Mouse (Mus musculus): Measurements from ENCODE around the gene Itgb3. TPM values are rescaled to one million over a fixed set of nuclear protein-coding genes. Genes with fewer than 3 reads are reported as not detected.
A peak's percentile ranks its signal among the peaks of the same experiment; 100 is the strongest.

Gene Itgb3
- polyA plus RNA-seq, 1 experiment from 2014 or later: 0.98 TPM

GRCm38 (mm10) chr11:104646611-104647010 is 38.8 kb downstream of the Itgb3 start:
- ATAC-seq (replicated peaks; ENCODE audit: low FRiP score) (no peak), DNase-seq (ENCODE audit: low spot score) (no peak)
- H3K9ac ChIP-seq (ENCODE audit: low read length): no peak overlapping the region
- H3K4me3 ChIP-seq (ENCODE audit: low read depth, low read length): no peak overlapping the region
- H3K4me2 ChIP-seq (ENCODE audit: low read depth, low read length, severe bottlenecking): no peak overlapping the region
- H3K4me1 ChIP-seq (replicated peaks; ENCODE audit: control insufficient read depth, insufficient read depth, low read length): no peaks in the 10 kb centered on the region
- H3K27me3 ChIP-seq (ENCODE audit: control insufficient read depth, insufficient read depth, low read length): no peaks in the 10 kb centered on the region
- H3K36me3 ChIP-seq (ENCODE audit: control insufficient read depth, insufficient read depth, low read length): no peaks in the 10 kb centered on the region
- no peaks in the 10 kb centered on the region for H3K9me3 ChIP-seq (ENCODE audit: control insufficient read depth, low read length)
- H3K27ac ChIP-seq (ENCODE audit: low read depth, low read length): no peak overlapping the region
- 84% methylated on average over 5 of the region's 5 CpGs for WGBS

DNA sequence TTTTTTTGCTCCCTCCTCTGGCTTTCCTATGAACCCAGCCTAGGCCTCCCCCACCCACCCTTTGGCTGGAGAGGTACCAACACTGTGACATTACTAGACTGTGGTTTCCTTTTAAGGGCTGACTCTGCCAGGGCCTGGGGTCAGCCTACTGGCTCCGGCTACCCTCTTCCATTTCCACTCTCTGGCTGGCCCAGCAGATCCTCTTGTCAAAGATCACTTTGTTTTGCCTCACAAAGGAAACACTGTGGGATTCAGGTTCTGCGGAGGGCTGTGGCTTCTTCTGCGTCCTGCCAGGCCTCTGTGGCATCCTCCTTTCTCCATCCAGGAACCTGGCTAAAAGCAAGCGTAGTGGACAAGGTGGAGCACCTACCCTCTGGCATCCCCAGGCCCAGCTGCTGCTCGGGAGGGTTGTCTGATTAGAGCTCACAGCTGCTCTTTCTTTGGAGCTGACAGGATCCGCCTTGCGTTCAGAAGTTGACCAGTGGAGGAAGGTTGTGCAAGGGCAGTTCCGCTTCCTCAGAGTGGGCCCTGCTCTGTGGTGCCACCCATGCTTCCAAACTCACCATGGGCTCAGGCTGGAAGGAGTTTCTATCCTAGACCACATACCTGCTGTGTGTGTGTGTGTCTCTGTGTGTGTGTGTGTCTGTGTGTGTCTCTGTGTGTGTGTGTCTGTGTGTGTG is 39.5 kb downstream of the Itgb3 start:
- Histone ChIP-seq H3K36me3 (ENCODE audit: control insufficient read depth, insufficient read depth, low read length) (no peaks in the 10 kb centered on the region), H3K4me2 (ENCODE audit: low read depth, low read length, severe bottlenecking) (no peak overlapping the region), H3K27ac (ENCODE audit: low read depth, low read length) (no peak overlapping the region), H3K9me3 (ENCODE audit: control insufficient read depth, low read length) (no peaks in the 10 kb centered on the region), H3K4me1 (replicated peaks; ENCODE audit: control insufficient read depth, insufficient read depth, low read length) (no peaks in the 10 kb centered on the region), H3K27me3 (ENCODE audit: control insufficient read depth, insufficient read depth, low read length) (no peaks in the 10 kb centered on the region), H3K4me3 (ENCODE audit: low read depth, low read length) (no peak overlapping the region), H3K9ac (ENCODE audit: low read length) (no peak overlapping the region; the same call in 1 of the 2 replicates)
- ATAC-seq (replicated peaks; ENCODE audit: low FRiP score): no peak
- 66% methylated on average over 8 of the region's 8 CpGs for WGBS
- no peak for DNase-seq (ENCODE audit: low spot score)

DNA sequence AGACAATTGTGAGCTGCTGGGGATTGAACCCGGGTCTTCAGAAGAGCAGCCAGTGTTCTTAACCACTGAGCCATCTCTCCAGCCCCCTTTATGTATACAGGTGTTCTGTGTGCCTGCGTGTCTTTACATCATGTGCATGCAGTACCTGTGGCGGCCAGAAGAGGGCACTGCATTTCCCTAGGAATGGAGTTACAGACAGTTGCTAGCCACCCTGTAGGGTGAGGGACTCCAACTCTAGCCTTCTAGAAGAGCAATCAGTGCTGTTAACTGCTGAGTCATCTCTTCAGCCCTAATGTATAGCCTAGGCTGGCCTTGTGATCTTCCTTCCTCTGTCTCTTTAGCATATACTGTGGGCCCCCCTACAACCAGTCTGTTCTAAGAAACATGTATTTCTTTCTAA is 40.8 kb downstream of the Itgb3 start:
- ATAC-seq (replicated peaks; ENCODE audit: low FRiP score) (no peak), DNase-seq (ENCODE audit: low spot score) (peak; percentile 67)
- Histone ChIP-seq H3K4me3 (ENCODE audit: low read depth, low read length) (no peak overlapping the region), H3K4me1 (replicated peaks; ENCODE audit: control insufficient read depth, insufficient read depth, low read length) (no peaks in the 10 kb centered on the region), H3K36me3 (ENCODE audit: control insufficient read depth, insufficient read depth, low read length) (no peaks in the 10 kb centered on the region), H3K27me3 (ENCODE audit: control insufficient read depth, insufficient read depth, low read length) (no peaks in the 10 kb centered on the region), H3K9me3 (ENCODE audit: control insufficient read depth, low read length) (no peaks in the 10 kb centered on the region), H3K9ac (ENCODE audit: low read length) (no peak overlapping the region), H3K27ac (ENCODE audit: low read depth, low read length) (no peak overlapping the region), H3K4me2 (ENCODE audit: low read depth, low read length, severe bottlenecking) (no peak overlapping the region)
- WGBS: 46% methylated on average over 3 of the region's 3 CpGs

- WGBS: 96% methylated on average over 4 of the region's 4 CpGs
- Histone ChIP-seq H3K4me1 (replicated peaks; ENCODE audit: control insufficient read depth, insufficient read depth, low read length) (no peaks in the 10 kb centered on the region), H3K9me3 (ENCODE audit: control insufficient read depth, low read length) (no peaks in the 10 kb centered on the region), H3K4me2 (ENCODE audit: low read depth, low read length, severe bottlenecking) (no peak overlapping the region), H3K27ac (ENCODE audit: low read depth, low read length) (no peak overlapping the region), H3K4me3 (ENCODE audit: low read depth, low read length) (no peak overlapping the region), H3K9ac (ENCODE audit: low read length) (no peak overlapping the region), H3K36me3 (ENCODE audit: control insufficient read depth, insufficient read depth, low read length) (no peaks in the 10 kb centered on the region), H3K27me3 (ENCODE audit: control insufficient read depth, insufficient read depth, low read length) (no peaks in the 10 kb centered on the region)
- DNase-seq (ENCODE audit: low spot score): no peak
- ATAC-seq (replicated peaks; ENCODE audit: low FRiP score): no peak
Observed at GRCm38 (mm10) chr11:104660599-104660998, 52.8 kb downstream of the Itgb3 start.

GRCm38 (mm10) chr11:104661106-104661505 is 53.3 kb downstream of the Itgb3 start:
- no peak overlapping the region for H3K4me2 ChIP-seq (ENCODE audit: low read depth, low read length, severe bottlenecking)
- H3K36me3 ChIP-seq (ENCODE audit: control insufficient read depth, insufficient read depth, low read length): no peaks in the 10 kb centered on the region
- no peak for ATAC-seq (replicated peaks; ENCODE audit: low FRiP score)
- no peaks in the 10 kb centered on the region for H3K4me1 ChIP-seq (replicated peaks; ENCODE audit: control insufficient read depth, insufficient read depth, low read length)
- no peak for DNase-seq (ENCODE audit: low spot score)
- H3K27me3 ChIP-seq (ENCODE audit: control insufficient read depth, insufficient read depth, low read length): no peaks in the 10 kb centered on the region
- WGBS: 89% methylated on average over 5 of the region's 5 CpGs
- no peak overlapping the region for H3K9ac ChIP-seq (ENCODE audit: low read length)
- H3K4me3 ChIP-seq (ENCODE audit: low read depth, low read length): no peak overlapping the region
- H3K9me3 ChIP-seq (ENCODE audit: control insufficient read depth, low read length): no peaks in the 10 kb centered on the region
- no peak overlapping the region for H3K27ac ChIP-seq (ENCODE audit: low read depth, low read length)

- Histone ChIP-seq H3K9ac (ENCODE audit: low read length) (no peak overlapping the region), H3K36me3 (ENCODE audit: control insufficient read depth, insufficient read depth, low read length) (no peaks in the 10 kb centered on the region), H3K9me3 (ENCODE audit: control insufficient read depth, low read length) (no peaks in the 10 kb centered on the region), H3K27me3 (ENCODE audit: control insufficient read depth, insufficient read depth, low read length) (no peaks in the 10 kb centered on the region), H3K4me3 (ENCODE audit: low read depth, low read length) (no peak overlapping the region), H3K27ac (ENCODE audit: low read depth, low read length) (no peak overlapping the region), H3K4me2 (ENCODE audit: low read depth, low read length, severe bottlenecking) (no peak overlapping the region), H3K4me1 (replicated peaks; ENCODE audit: control insufficient read depth, insufficient read depth, low read length) (no peaks in the 10 kb centered on the region)
- 80% methylated on average over 20 of the region's 20 CpGs for WGBS
- no peak for DNase-seq (ENCODE audit: low spot score)
- ATAC-seq (replicated peaks; ENCODE audit: low FRiP score): no peak
Observed at GRCm38 (mm10) chr11:104661531-104662205, 53.9 kb downstream of the Itgb3 start.

GRCm38 (mm10) chr11:104662573-104662972 is 54.8 kb downstream of the Itgb3 start:
- Histone ChIP-seq H3K9ac (ENCODE audit: low read length) (no peak overlapping the region), H3K4me2 (ENCODE audit: low read depth, low read length, severe bottlenecking) (no peak overlapping the region), H3K9me3 (ENCODE audit: control insufficient read depth, low read length) (no peaks in the 10 kb centered on the region), H3K36me3 (ENCODE audit: control insufficient read depth, insufficient read depth, low read length) (no peaks in the 10 kb centered on the region), H3K4me3 (ENCODE audit: low read depth, low read length) (no peak overlapping the region), H3K27me3 (ENCODE audit: control insufficient read depth, insufficient read depth, low read length) (no peaks in the 10 kb centered on the region), H3K4me1 (replicated peaks; ENCODE audit: control insufficient read depth, insufficient read depth, low read length) (no peaks in the 10 kb centered on the region), H3K27ac (ENCODE audit: low read depth, low read length) (no peak overlapping the region)
- 92% methylated on average over 11 of the region's 11 CpGs for WGBS
- no peak for ATAC-seq (replicated peaks; ENCODE audit: low FRiP score)
- no peak for DNase-seq (ENCODE audit: low spot score)

DNA sequence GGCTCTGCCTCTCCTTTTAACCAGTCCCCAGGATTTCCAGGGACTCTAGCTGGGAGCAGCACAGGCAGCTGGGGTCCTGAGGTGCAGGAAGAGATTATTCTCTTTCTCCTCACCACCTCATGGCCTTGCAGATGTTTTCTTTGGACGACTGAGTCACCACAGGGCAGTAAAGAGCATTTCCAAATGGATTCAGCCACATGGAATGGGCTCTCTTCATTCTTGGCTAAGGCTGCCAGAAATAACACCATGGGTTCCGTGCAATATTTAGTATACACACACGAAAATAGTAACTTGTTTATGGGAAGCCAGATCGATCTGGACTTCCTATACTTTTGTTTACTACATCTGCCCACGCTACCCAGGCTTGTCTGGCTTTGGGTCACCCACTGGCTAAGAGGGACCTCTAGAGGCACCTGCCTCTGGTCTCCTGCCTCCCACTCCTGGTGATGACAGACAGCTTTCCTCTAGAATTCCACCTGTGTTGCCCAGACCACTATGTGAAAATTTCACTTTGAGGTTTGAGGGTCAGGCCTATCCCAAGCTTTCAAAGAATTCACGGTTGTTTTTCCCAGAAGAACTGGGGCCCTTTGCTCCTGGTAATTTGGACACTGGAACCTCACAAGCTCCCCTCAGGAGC is 55.6 kb downstream of the Itgb3 start:
- Histone ChIP-seq H3K27me3 (ENCODE audit: control insufficient read depth, insufficient read depth, low read length) (no peaks in the 10 kb centered on the region), H3K4me1 (replicated peaks; ENCODE audit: control insufficient read depth, insufficient read depth, low read length) (no peaks in the 10 kb centered on the region), H3K27ac (ENCODE audit: low read depth, low read length) (no peak overlapping the region), H3K36me3 (ENCODE audit: control insufficient read depth, insufficient read depth, low read length) (no peaks in the 10 kb centered on the region), H3K4me3 (ENCODE audit: low read depth, low read length) (no peak overlapping the region), H3K9ac (ENCODE audit: low read length) (no peak overlapping the region), H3K4me2 (ENCODE audit: low read depth, low read length, severe bottlenecking) (no peak overlapping the region), H3K9me3 (ENCODE audit: control insufficient read depth, low read length) (no peaks in the 10 kb centered on the region)
- ATAC-seq (replicated peaks; ENCODE audit: low FRiP score) (no peak), DNase-seq (ENCODE audit: low spot score) (no peak)
- WGBS: 78% methylated on average over 6 of the region's 6 CpGs
